Mouse (Mus musculus) stomach, embryonic 15.5 days (tissue): ENCODE data around the gene Hspg2. TPM values are rescaled to one million over a fixed set of nuclear protein-coding genes. Genes with fewer than 3 reads are reported as not detected.

Source experiments
- ATAC-seq: fragments of 200-750 bp; cut with Nextera tagmentation; 2 replicates; pipeline ENCODE4 v1.8.0; 2017; ENCODE audit warnings: low read depth, moderate number of reproducible peaks, moderate TSS enrichment; ENCODE audit not compliant: insufficient read depth, low FRiP score
- H3K27ac ChIP-seq: fragments of 300-500 bp; sonication (generic); 2 replicates; pipeline ENCODE4 v1.5.1; 2015; ENCODE audit warnings: mild to moderate bottlenecking, inconsistent platforms
- H3K27me3 ChIP-seq: fragments of 300-500 bp; sonication (generic); replicated peaks from 2 replicates; pipeline ENCODE4 v1.6.1; 2015; ENCODE audit warnings: inconsistent platforms
- H3K36me3 ChIP-seq: fragments of 300-500 bp; sonication (generic); 2 replicates; pipeline ENCODE4 v1.6.1; 2015; ENCODE audit warnings: inconsistent platforms
- H3K4me1 ChIP-seq: fragments of 300-500 bp; sonication (generic); 2 replicates; pipeline ENCODE4 v1.6.1; 2015; ENCODE audit warnings: inconsistent platforms
- H3K4me2 ChIP-seq: fragments of 300-500 bp; sonication (generic); 2 replicates; pipeline ENCODE4 v1.6.1; 2015; ENCODE audit warnings: mild to moderate bottlenecking, inconsistent platforms
- H3K4me3 ChIP-seq: fragments of 300-500 bp; sonication (generic); replicated peaks from 2 replicates; pipeline ENCODE4 v1.5.1; 2015; ENCODE audit warnings: inconsistent platforms
- H3K9ac ChIP-seq: fragments of 300-500 bp; sonication (generic); 2 replicates; pipeline ENCODE4 v1.6.1; 2015; ENCODE audit warnings: inconsistent platforms
- H3K9me3 ChIP-seq: fragments of 300-500 bp; sonication (generic); 2 replicates; pipeline ENCODE4 v1.6.1; 2016; ENCODE audit warnings: inconsistent platforms
- WGBS: fragments of 180-500 bp; shearing (Covaris S2); methylation state at CpG from one replicate; pipeline ENCODE4 v1.1.7; 2015; 5-methylcytosine and 5-hydroxymethylcytosine counted together
- polyA plus RNA-seq: library from polyadenylated mRNA; unstranded; fragments of >200 nt; fragmentation: Nextera tagmentation; extraction: Ambion mirVana; gene quantifications from 2 replicates; pipeline ENCODE4 v1.2.1, GENCODE M21; 2015

Gene Hspg2
- polyA plus RNA-seq, 1 experiment from 2014 or later, result 28.5 TPM

- no peak overlapping the region for H3K4me2 ChIP-seq
- no peak overlapping the region for H3K4me3 ChIP-seq
- H3K4me1 ChIP-seq, result no peaks in the 10 kb centered on the region
- no peak overlapping the region for H3K9ac ChIP-seq
- no peaks in the 10 kb centered on the region for H3K27me3 ChIP-seq
- WGBS, result 79% methylated on average over 6 of the region's 6 CpGs
- H3K27ac ChIP-seq, result no peak overlapping the region
- no peak for ATAC-seq
- peaks cover 40% of the 10 kb centered on the region for H3K36me3 ChIP-seq
- no peaks in the 10 kb centered on the region for H3K9me3 ChIP-seq
These were observed 44.3 kb downstream of the Hspg2 start for GRCm38 (mm10) chr4:137512897-137513296.

- H3K9me3 ChIP-seq, result no peaks in the 10 kb centered on the region
- WGBS, result 79% methylated on average over 36 of the region's 36 CpGs
- ATAC-seq, result no peak
- H3K9ac ChIP-seq, result no peak overlapping the region
- H3K27ac ChIP-seq, result no peak overlapping the region
- no peak overlapping the region for H3K4me2 ChIP-seq
- H3K4me1 ChIP-seq, result no peaks in the 10 kb centered on the region
- H3K27me3 ChIP-seq, result no peaks in the 10 kb centered on the region
- H3K4me3 ChIP-seq, result no peak overlapping the region
- H3K36me3 ChIP-seq, result peaks cover 69% of the 10 kb centered on the region
These were observed 49.6 kb downstream of the Hspg2 start for GRCm38 (mm10) chr4:137517989-137518691.

DNA sequence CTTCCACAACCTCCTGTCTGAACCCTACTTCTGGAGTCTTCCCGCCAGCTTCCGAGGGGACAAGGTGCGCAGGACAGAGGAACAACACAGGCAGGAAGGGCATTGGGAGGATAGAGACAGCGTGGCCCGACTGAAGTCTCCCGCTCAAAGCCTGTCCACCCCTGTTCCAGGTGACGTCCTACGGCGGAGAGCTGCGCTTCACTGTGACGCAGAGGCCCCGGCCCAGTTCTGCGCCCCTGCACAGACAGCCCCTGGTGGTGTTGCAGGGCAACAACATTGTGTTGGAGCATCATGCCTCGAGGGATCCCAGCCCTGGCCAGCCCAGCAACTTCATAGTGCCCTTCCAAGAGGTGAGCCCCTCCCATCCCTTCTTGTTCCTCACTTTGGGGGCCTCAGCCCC lies 50.2 kb downstream of the Hspg2 start:
- H3K4me3 ChIP-seq, result no peak overlapping the region
- no peaks in the 10 kb centered on the region for H3K27me3 ChIP-seq
- H3K4me2 ChIP-seq, result no peak overlapping the region
- peaks cover 72% of the 10 kb centered on the region for H3K36me3 ChIP-seq
- no peak overlapping the region for H3K27ac ChIP-seq
- no peak for ATAC-seq
- H3K4me1 ChIP-seq, result no peaks in the 10 kb centered on the region
- no peaks in the 10 kb centered on the region for H3K9me3 ChIP-seq
- no peak overlapping the region for H3K9ac ChIP-seq
- WGBS, result 90% methylated on average over 14 of the region's 14 CpGs

DNA sequence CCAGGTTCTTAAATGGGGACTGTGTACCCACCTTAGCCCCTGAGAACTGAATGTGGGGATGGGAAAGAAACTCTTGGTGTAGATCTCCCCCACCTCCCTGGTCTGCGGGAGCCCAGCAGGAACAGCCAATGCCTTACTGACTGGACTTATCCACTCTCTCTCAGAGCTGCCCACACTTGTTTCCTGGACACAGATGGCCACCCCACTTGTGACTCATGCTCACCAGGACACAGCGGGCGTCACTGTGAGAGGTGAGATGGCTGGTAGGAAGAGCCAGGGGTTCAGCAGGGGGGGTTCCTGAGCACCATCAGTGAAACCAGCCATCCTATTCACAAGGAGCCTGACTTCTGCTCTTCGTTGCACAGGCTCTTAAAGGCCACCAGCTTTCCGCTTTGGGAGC lies 51.8 kb downstream of the Hspg2 start:
- H3K9me3 ChIP-seq, result no peaks in the 10 kb centered on the region
- ATAC-seq, result no peak
- H3K27me3 ChIP-seq, result no peaks in the 10 kb centered on the region
- peaks cover 80% of the 10 kb centered on the region for H3K36me3 ChIP-seq
- WGBS, result 89% methylated on average over 5 of the region's 5 CpGs
- H3K4me3 ChIP-seq, result no peak overlapping the region
- H3K27ac ChIP-seq, result no peak overlapping the region
- H3K4me2 ChIP-seq, result no peak overlapping the region
- no peak overlapping the region for H3K9ac ChIP-seq
- no peaks in the 10 kb centered on the region for H3K4me1 ChIP-seq

- Histone ChIP-seq H3K36me3 (peaks cover 77% of the 10 kb centered on the region), H3K4me3 (no peak overlapping the region), H3K27me3 (no peaks in the 10 kb centered on the region), H3K4me1 (no peaks in the 10 kb centered on the region), H3K4me2 (no peak overlapping the region), H3K9me3 (no peaks in the 10 kb centered on the region), H3K27ac (no peak overlapping the region), H3K9ac (no peak overlapping the region)
- WGBS, result 93% methylated on average over 11 of the region's 11 CpGs
- no peak for ATAC-seq
These were observed 53.4 kb downstream of the Hspg2 start for GRCm38 (mm10) chr4:137521966-137522365.

DNA sequence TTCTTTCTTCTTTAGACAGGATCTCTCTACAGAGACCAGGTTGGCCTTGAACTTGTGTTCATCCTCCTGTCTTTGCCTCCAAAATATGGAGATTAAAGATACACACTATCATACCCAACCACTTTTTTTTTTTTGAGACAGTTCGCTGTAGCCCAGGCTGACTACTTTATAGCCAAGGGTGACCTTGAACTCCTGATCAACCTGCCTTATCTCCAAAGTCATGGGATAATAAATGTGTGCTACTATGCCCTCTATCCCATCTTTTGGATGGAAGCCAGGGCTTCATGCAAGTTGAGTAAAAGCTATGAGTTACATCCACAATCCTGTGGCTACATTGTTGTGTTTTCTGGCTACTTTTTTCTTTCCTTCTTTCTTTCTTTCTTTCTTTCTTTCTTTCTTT lies 56.9 kb downstream of the Hspg2 start:
- Histone ChIP-seq H3K9me3 (no peaks in the 10 kb centered on the region), H3K27ac (no peak overlapping the region), H3K4me2 (no peak overlapping the region), H3K36me3 (peaks cover 66% of the 10 kb centered on the region), H3K4me3 (no peak overlapping the region), H3K4me1 (no peaks in the 10 kb centered on the region), H3K9ac (no peak overlapping the region), H3K27me3 (no peaks in the 10 kb centered on the region)
- WGBS, result 88% methylated on average over 1 of the region's 1 CpGs
- ATAC-seq, result no peak

- Histone ChIP-seq H3K4me1 (no peaks in the 10 kb centered on the region), H3K4me2 (no peak overlapping the region), H3K36me3 (peaks cover 58% of the 10 kb centered on the region), H3K4me3 (no peak overlapping the region), H3K9ac (no peak overlapping the region), H3K9me3 (no peaks in the 10 kb centered on the region), H3K27ac (no peak overlapping the region), H3K27me3 (no peaks in the 10 kb centered on the region)
- ATAC-seq, result no peak
- WGBS, result 60% methylated on average over 4 of the region's 4 CpGs
These were observed 58.8 kb downstream of the Hspg2 start for GRCm38 (mm10) chr4:137527368-137527767.

GRCm38 (mm10) chr4:137527872-137528271 lies 59.3 kb downstream of the Hspg2 start:
- Histone ChIP-seq H3K36me3 (peaks cover 53% of the 10 kb centered on the region), H3K4me2 (no peak overlapping the region), H3K9me3 (no peaks in the 10 kb centered on the region), H3K4me1 (no peaks in the 10 kb centered on the region), H3K27ac (no peak overlapping the region), H3K27me3 (no peaks in the 10 kb centered on the region), H3K4me3 (no peak overlapping the region), H3K9ac (no peak overlapping the region)
- WGBS, result 85% methylated on average over 6 of the region's 6 CpGs
- ATAC-seq, result no peak

DNA sequence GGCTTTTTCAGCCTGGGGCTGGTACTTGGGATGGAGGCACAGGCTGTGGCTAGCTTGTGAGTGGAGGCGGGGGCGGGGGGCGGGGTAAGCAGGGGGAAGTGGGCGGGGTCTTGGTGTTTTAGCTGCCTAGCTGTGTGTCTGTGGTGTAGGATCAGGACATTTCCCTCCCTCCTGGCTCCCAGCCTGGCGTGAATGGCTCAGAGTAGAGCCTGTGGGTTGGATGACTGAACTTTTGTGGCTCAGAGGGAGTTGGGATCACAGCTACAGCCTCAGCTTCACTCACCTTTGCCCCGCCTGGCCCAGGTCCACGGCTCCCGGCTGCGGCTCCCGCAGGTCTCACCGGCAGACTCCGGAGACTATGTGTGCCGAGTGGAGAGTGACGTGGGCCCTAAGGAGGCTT lies 71.8 kb downstream of the Hspg2 start:
- H3K9me3 ChIP-seq, result no peaks in the 10 kb centered on the region
- H3K4me2 ChIP-seq, result no peak overlapping the region
- no peaks in the 10 kb centered on the region for H3K27me3 ChIP-seq
- no peaks in the 10 kb centered on the region for H3K4me1 ChIP-seq
- WGBS, result 74% methylated on average over 14 of the region's 14 CpGs
- no peak overlapping the region for H3K27ac ChIP-seq
- ATAC-seq, result no peak
- H3K36me3 ChIP-seq, result peaks cover 76% of the 10 kb centered on the region
- no peak overlapping the region for H3K4me3 ChIP-seq
- H3K9ac ChIP-seq, result no peak overlapping the region

DNA sequence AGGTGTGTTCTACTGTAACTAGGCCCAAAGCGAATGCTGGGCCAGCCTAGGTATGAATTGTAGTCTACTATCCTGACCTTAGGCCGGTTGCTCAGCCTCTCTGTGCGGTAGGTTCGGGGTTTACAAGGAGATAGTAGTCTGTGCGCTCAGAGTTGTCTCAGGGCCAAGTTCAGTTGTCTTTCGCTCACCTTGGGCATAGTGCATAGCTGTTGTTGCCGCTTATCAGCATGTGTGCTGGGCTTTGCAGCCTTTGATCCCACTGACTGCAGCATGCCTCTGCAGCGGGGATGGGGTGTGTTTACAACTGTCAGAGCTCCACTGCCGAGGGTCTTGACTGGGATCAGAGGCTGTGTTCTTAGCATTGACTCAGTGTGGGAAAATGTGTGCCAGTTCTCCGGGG lies 74.4 kb downstream of the Hspg2 start:
- no peak overlapping the region for H3K27ac ChIP-seq
- H3K9me3 ChIP-seq, result no peaks in the 10 kb centered on the region
- no peak overlapping the region for H3K4me3 ChIP-seq
- ATAC-seq, result no peak
- no peak overlapping the region for H3K4me2 ChIP-seq
- WGBS, result 78% methylated on average over 10 of the region's 10 CpGs
- no peak overlapping the region for H3K9ac ChIP-seq
- no peaks in the 10 kb centered on the region for H3K4me1 ChIP-seq
- H3K36me3 ChIP-seq, result peaks cover 85% of the 10 kb centered on the region
- no peaks in the 10 kb centered on the region for H3K27me3 ChIP-seq

- no peak for ATAC-seq
- no peak overlapping the region for H3K4me2 ChIP-seq
- no peak overlapping the region for H3K9ac ChIP-seq
- H3K27me3 ChIP-seq, result no peaks in the 10 kb centered on the region
- peaks cover 93% of the 10 kb centered on the region for H3K36me3 ChIP-seq
- H3K4me3 ChIP-seq, result no peak overlapping the region
- H3K27ac ChIP-seq, result no peak overlapping the region
- WGBS, result 92% methylated on average over 9 of the region's 9 CpGs
- H3K4me1 ChIP-seq, result no peaks in the 10 kb centered on the region
- H3K9me3 ChIP-seq, result no peaks in the 10 kb centered on the region
These were observed 77.0 kb downstream of the Hspg2 start for GRCm38 (mm10) chr4:137545568-137545967.

DNA sequence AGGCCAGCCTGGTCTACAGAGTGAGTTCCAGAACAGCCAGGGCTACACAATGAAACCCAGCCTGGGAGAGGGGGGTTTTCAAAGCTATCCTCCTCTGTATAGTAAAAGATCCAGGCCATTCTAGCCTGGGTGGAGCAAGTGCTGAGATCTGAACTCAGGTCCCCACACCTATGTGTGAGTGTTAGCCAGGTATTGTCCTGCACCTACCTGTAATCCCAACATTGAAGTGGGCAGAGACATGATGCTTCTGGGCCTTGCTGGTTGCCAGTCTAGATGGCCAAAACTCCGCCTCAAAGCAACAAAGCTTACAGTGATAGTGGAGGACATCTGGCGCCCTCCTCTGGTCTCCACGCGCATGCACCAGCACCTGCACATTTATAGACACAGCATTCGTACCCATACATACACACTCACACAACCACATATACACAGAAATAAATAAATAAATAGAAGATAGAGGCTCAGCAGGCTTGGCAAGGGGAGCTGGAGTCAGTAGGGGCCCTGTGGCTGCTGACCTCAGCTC lies 77.5 kb downstream of the Hspg2 start:
- no peaks in the 10 kb centered on the region for H3K4me1 ChIP-seq
- H3K4me3 ChIP-seq, result no peak overlapping the region
- H3K36me3 ChIP-seq, result peaks cover 93% of the 10 kb centered on the region
- no peak overlapping the region for H3K4me2 ChIP-seq
- H3K27ac ChIP-seq, result no peak overlapping the region
- H3K9ac ChIP-seq, result no peak overlapping the region
- no peaks in the 10 kb centered on the region for H3K9me3 ChIP-seq
- 78% methylated on average over 5 of the region's 5 CpGs for WGBS
- ATAC-seq, result no peak
- no peaks in the 10 kb centered on the region for H3K27me3 ChIP-seq

- Histone ChIP-seq H3K9ac (no peak overlapping the region), H3K4me3 (no peak overlapping the region), H3K36me3 (peaks cover 79% of the 10 kb centered on the region), H3K27ac (no peak overlapping the region), H3K27me3 (no peaks in the 10 kb centered on the region), H3K4me2 (no peak overlapping the region), H3K9me3 (no peaks in the 10 kb centered on the region), H3K4me1 (no peaks in the 10 kb centered on the region)
- ATAC-seq, result no peak
- WGBS, result 92% methylated on average over 17 of the region's 17 CpGs
These were observed 84.9 kb downstream of the Hspg2 start for GRCm38 (mm10) chr4:137553466-137553865.
